Mouse (Mus musculus) hindbrain, embryonic 12.5 days (tissue): ENCODE measurements around the gene Snx20. TPM values are rescaled to one million over a fixed set of nuclear protein-coding genes. Genes with fewer than 3 reads are reported as not detected.

Source experiments
- ATAC-seq: fragments of 200-750 bp; cut with Nextera tagmentation; 2 replicates; pipeline ENCODE4 v1.8.0; 2017; ENCODE audit warnings: moderate TSS enrichment; ENCODE audit not compliant: low FRiP score
- H3K27ac ChIP-seq: fragments of 300-500 bp; sonication (generic); 2 replicates; pipeline ENCODE4 v1.5.1; 2016; ENCODE audit warnings: mild to moderate bottlenecking
- H3K27me3 ChIP-seq: fragments of 300-500 bp; sonication (generic); 2 replicates; pipeline ENCODE4 v1.6.1; 2016; ENCODE audit warnings: mild to moderate bottlenecking
- H3K36me3 ChIP-seq: fragments of 300-500 bp; sonication (generic); 2 replicates; pipeline ENCODE4 v1.6.1; 2016; ENCODE audit warnings: mild to moderate bottlenecking
- H3K4me1 ChIP-seq: fragments of 300-500 bp; sonication (generic); 2 replicates; pipeline ENCODE4 v1.6.1; 2016
- H3K4me2 ChIP-seq: fragments of 300-500 bp; sonication (generic); replicated peaks from 2 replicates; pipeline ENCODE4 v1.6.1; 2016; ENCODE audit warnings: mild to moderate bottlenecking
- H3K4me3 ChIP-seq: fragments of 300-500 bp; sonication (generic); 2 replicates; pipeline ENCODE4 v1.5.1; 2016; ENCODE audit warnings: mild to moderate bottlenecking
- H3K9ac ChIP-seq: fragments of 300-500 bp; sonication (generic); 2 replicates; pipeline ENCODE4 v1.6.1; 2016; ENCODE audit warnings: mild to moderate bottlenecking, moderate library complexity
- H3K9me3 ChIP-seq: fragments of 300-500 bp; sonication (generic); replicated peaks from 2 replicates; pipeline ENCODE4 v1.6.1; 2016; ENCODE audit warnings: mild to moderate bottlenecking
- WGBS: fragments of 180-500 bp; shearing (Covaris S2); methylation state at CpG from one replicate; pipeline ENCODE4 v1.1.7; 2016; 5-methylcytosine and 5-hydroxymethylcytosine counted together
- polyA plus RNA-seq: library from polyadenylated mRNA; unstranded; fragments of >200 nt; fragmentation: Nextera tagmentation; extraction: Ambion mirVana; gene quantifications from 2 replicates; pipeline ENCODE4 v1.2.1, GENCODE M21; 2016

The Snx20 gene
- 1.5 and 1.7 TPM in 2 replicates for polyA plus RNA-seq

DNA sequence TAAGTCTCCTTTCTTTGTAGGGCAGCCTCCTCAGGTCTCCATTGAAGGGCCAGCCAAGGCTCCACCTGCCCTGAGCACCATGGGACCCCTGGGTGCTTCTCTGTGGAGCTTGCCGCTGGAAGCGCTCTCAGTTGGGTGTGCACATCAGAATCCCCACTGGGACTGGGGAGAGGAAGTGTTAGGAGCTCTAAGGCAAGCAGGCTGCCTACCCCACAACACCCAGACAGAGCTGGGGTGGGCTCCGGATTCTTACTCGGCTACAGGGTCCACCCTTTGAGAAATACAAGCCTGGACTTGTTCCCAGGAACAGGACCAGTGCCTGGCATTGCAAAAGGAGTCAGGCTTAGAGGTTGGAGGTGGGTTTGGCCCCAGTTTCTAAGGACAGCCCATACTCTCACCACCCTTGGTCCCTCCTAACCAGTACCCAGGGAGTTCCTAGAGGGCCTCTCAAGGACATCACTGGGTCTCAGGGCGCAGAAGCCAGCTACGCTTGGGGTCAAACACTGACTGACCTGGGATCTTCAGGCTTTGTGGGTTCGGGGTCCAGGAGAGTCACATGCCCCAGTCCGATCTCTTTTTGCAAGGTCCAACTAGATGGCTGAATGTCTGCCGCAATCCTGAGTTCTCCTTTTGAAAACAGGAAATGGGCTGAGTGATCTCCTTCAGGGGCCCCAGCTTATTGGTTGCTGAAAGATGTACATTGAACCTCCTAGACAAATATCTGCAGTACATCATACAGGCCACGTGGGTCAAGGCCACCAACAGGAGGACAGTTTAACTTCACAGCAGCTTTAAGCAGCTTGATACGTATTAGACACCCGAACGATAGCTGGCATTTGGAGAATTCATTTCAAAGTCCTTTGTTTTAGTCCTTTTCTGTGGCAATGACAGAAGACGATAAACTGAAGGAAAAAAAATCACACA lies at the start of gene Snx20:
Snx20 (minus strand) TSS at position 655 of the 924 bp plus-strand sequence.
- Histone ChIP-seq H3K9me3 (no peaks in the 10 kb centered on the region), H3K27ac (no peak within 1 kb of the TSS), H3K36me3 (no peaks in the 10 kb centered on the region), H3K4me3 (no peak within 1 kb of the TSS), H3K4me2 (no peak within 1 kb of the TSS), H3K4me1 (no peaks in the 10 kb centered on the region), H3K9ac (no peak within 1 kb of the TSS), H3K27me3 (peaks cover 6% of the 10 kb centered on the region; the same call in 1 of the 2 replicates)
- no peak for ATAC-seq
- WGBS: 80% methylated on average over 14 of the region's 14 CpGs

DNA sequence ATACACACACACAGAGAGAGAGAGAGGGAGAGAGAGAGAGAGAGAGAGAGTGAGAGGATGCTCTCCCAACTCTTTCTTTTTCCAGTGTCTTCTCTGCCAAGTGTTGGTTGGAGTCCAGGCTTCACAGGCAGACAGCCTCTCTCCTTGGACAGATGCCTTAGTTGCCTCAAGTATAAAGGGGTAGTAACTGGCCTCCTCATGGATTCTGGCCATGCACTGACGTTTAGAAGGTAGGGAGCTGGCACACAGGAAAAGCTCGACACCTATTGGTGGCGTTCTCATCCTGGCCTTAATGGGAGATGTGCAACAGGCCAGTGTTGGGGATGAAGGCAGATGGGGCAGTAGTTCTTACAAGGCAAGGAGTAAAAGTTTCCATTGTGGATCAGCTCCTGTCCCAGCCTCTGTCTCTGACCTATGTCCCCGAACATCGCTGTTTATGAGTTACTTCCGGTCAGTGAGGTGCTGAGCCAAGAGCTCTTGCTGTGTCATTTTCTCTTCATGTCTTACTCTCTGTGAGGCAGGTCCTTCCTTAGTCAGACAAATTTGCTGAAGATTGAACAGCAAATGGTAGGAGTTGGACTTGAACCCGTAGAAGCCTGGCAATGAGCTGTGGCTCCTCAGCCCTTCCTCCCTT lies 47.8 kb upstream of the Snx20 start:
- no peak for ATAC-seq
- Histone ChIP-seq H3K27me3 (no peaks in the 10 kb centered on the region), H3K27ac (no peak overlapping the region), H3K36me3 (no peaks in the 10 kb centered on the region), H3K4me1 (no peaks in the 10 kb centered on the region), H3K4me3 (no peak overlapping the region), H3K4me2 (no peak overlapping the region), H3K9me3 (no peaks in the 10 kb centered on the region), H3K9ac (no peak overlapping the region)
- WGBS: 90% methylated on average over 7 of the region's 7 CpGs

DNA sequence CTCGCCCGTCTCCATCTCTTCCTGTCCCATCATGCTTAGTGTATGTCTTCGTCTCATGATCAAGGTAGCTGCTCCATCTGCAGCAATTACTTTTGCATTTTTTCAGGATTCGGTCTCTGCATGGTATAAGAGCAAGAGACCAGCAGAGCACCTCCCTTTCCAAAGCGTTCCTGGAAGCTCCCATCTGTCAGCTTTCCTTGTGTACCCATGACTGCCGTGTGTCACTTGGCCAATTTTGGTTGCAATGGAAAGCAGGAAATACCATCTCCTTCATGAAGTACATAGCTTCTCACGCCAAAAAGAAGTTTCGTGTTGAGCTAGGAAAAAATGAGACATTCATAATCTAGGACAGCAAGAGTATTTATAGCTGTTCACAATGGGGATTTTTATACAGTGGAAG lies 45.1 kb upstream of the Snx20 start:
- H3K4me2 ChIP-seq: no peak overlapping the region
- H3K36me3 ChIP-seq: no peaks in the 10 kb centered on the region
- H3K9me3 ChIP-seq: no peaks in the 10 kb centered on the region
- ATAC-seq: no peak
- no peak overlapping the region for H3K27ac ChIP-seq
- 90% methylated on average over 8 of the region's 8 CpGs for WGBS
- H3K9ac ChIP-seq: no peak overlapping the region
- no peak overlapping the region for H3K4me3 ChIP-seq
- H3K4me1 ChIP-seq: no peaks in the 10 kb centered on the region
- H3K27me3 ChIP-seq: no peaks in the 10 kb centered on the region

DNA sequence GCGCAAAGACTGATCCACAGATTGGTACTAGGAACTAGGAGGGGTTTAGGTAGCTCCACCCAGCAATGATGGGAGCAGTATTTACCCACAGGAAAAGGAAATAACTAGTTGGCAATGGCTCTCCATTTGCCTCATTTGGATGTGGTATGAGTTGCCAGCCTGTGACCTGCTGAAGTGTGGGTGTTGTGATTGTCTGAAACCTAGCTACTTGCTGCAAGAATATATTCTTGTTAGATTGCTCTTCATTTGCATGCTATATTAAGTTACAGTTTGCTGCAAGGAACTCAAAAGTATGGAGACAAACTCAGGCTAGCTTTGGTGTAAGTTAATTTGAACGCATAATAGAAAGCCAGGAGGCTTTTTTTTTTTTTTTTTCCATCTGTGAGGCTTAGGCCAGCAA lies 44.6 kb upstream of the Snx20 start:
- Histone ChIP-seq H3K27ac (no peak overlapping the region), H3K4me3 (no peak overlapping the region), H3K27me3 (no peaks in the 10 kb centered on the region), H3K4me1 (no peaks in the 10 kb centered on the region), H3K4me2 (no peak overlapping the region), H3K9ac (no peak overlapping the region), H3K36me3 (no peaks in the 10 kb centered on the region), H3K9me3 (no peaks in the 10 kb centered on the region)
- ATAC-seq: no peak
- 93% methylated on average over 2 of the region's 2 CpGs for WGBS

DNA sequence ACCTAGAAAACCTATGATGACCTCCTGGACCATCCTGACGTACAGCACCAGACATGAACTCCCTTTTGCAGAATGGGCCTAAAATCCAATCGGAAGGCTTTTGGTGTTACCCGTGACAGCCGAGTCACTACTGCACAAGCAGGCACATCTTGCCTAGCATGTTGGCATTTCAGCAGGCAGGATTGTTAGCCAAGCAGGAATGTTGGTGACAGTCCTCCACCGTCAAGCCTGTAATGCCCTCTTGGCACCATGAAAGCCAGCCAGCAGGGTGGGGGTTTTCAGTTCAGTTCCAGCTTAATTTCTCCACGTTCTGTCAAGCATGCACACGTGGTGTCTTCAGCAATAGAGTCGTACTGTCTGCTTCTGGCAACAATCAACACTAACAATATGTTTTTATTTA lies 41.1 kb upstream of the Snx20 start:
- H3K4me2 ChIP-seq: no peak overlapping the region
- H3K4me1 ChIP-seq: no peaks in the 10 kb centered on the region
- H3K36me3 ChIP-seq: no peaks in the 10 kb centered on the region
- H3K27ac ChIP-seq: no peak overlapping the region
- H3K4me3 ChIP-seq: no peak overlapping the region
- WGBS: 84% methylated on average over 8 of the region's 8 CpGs
- no peaks in the 10 kb centered on the region for H3K27me3 ChIP-seq
- H3K9ac ChIP-seq: no peak overlapping the region
- ATAC-seq: no peak
- no peaks in the 10 kb centered on the region for H3K9me3 ChIP-seq

DNA sequence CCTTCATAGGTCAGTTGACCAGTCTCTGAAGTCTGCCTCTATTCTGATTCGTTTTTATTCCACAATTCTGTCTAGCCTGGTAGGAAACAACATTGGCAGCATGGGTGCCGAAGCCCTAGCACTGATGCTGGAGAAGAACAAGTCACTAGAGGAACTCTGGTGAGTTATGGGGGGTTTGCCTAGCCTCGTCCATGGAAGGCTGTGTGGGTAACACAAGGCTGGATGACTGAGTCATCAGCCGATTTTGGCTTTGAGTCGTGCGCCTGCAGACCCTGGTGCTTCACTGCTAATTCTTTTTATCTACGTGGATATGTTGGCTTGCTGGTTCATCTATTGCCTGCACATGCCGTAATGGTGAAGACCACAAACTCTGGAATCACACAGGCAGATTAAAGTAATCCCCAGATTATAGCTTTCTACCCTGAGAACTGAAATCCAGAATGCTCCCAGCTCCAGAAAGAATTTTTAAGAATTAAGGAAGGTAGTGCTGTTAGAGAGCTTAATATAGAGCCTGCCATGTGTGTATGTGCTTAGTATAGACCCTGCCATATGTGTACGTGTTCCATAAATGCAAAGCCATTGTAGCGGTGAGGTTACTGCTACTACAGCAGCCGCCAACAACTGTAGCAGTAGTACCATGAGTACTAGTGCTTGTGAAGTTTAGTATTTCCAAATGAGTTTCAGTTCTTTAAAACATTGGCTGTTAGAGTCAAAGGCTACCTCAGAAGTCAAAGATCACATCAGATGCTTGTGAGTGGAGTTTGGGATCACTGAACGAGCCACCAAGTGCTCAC lies 39.6 kb upstream of the Snx20 start:
- Histone ChIP-seq H3K9me3 (no peaks in the 10 kb centered on the region), H3K4me1 (0 out of 2 replicates have a peak, but pooled peaks cover 2% of the 10 kb centered on the region), H3K27me3 (no peaks in the 10 kb centered on the region), H3K36me3 (no peaks in the 10 kb centered on the region), H3K27ac (no peak overlapping the region), H3K9ac (no peak overlapping the region), H3K4me2 (no peak overlapping the region), H3K4me3 (no peak overlapping the region)
- 92% methylated on average over 12 of the region's 12 CpGs for WGBS
- ATAC-seq: no peak

DNA sequence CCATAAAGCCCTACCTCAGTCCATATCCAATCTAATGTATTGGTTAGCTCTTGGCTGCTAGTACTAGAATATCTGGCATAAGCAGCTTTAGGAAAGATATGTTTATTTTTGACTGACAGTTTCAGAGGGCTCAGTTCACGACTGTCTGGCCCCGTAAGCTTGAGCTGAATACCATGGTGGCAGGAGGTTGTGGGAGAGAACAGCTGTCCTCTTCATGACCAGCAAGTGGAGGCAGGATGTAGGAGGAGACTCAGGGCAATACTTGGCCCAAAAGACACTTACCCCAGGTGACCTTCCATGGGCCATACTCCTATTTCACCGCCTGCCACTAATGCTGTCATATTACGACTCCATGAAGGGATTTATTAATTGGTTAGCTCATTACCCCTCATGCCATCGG lies 37.9 kb upstream of the Snx20 start:
- Histone ChIP-seq H3K27ac (no peak overlapping the region), H3K36me3 (no peaks in the 10 kb centered on the region), H3K9me3 (no peaks in the 10 kb centered on the region), H3K4me1 (peaks cover 5% of the 10 kb centered on the region), H3K27me3 (no peaks in the 10 kb centered on the region), H3K4me2 (no peak overlapping the region), H3K9ac (no peak overlapping the region), H3K4me3 (no peak overlapping the region)
- no peak for ATAC-seq
- 86% methylated on average over 5 of the region's 5 CpGs for WGBS

DNA sequence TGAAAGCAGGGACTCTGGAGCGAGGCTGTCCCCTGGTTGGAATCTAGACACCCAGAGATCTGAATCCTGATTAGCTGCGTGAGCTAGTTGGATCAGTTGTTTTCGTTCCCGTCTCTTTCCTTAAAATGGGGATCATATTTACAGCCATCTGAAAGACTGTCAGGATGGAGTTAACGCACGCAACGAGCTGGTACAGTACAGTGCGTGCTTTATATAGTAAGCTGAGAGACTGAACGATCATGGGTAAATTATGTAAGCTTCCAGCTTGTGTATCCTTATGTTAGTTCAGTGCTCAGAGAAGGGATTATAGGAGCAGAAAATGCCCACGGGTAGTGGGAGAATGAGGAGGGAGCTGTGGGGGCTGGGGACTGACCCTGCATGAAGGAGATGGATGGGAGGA lies 35.6 kb upstream of the Snx20 start:
- Histone ChIP-seq H3K36me3 (no peaks in the 10 kb centered on the region), H3K4me2 (no peak overlapping the region), H3K9ac (0 out of 2 replicates have a peak overlapping the region, but pooled peaks have one; percentile 14), H3K4me3 (no peak overlapping the region), H3K27ac (no peak overlapping the region), H3K9me3 (no peaks in the 10 kb centered on the region), H3K4me1 (peaks cover 15% of the 10 kb centered on the region), H3K27me3 (no peaks in the 10 kb centered on the region)
- 86% methylated on average over 10 of the region's 10 CpGs for WGBS
- ATAC-seq: no peak

DNA sequence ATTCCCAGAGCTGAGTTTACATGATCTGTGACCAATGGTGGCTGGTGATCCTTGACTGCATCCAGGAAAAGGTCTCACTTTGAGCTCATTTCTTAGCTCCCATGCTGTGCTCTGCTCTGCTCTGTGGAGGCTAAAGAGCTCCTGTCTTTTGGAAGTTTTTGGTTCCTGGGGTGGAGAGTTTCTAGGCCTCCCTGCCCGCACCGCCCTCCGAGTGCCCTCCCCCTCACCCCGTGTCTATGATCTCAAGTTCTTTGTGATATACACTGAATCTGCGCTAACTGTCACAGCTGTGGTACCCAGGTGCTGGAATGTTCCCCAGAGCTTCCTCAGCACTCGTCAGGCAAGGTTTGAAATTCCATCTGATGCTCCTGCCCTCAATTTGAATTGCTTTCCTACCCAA lies 34.9 kb upstream of the Snx20 start:
- 71% methylated on average over 6 of the region's 6 CpGs for WGBS
- Histone ChIP-seq H3K36me3 (no peaks in the 10 kb centered on the region), H3K4me3 (no peak overlapping the region), H3K9me3 (no peaks in the 10 kb centered on the region), H3K27ac (no peak overlapping the region), H3K4me2 (no peak overlapping the region), H3K27me3 (no peaks in the 10 kb centered on the region), H3K4me1 (peaks cover 15% of the 10 kb centered on the region), H3K9ac (no peak overlapping the region)
- no peak for ATAC-seq

DNA sequence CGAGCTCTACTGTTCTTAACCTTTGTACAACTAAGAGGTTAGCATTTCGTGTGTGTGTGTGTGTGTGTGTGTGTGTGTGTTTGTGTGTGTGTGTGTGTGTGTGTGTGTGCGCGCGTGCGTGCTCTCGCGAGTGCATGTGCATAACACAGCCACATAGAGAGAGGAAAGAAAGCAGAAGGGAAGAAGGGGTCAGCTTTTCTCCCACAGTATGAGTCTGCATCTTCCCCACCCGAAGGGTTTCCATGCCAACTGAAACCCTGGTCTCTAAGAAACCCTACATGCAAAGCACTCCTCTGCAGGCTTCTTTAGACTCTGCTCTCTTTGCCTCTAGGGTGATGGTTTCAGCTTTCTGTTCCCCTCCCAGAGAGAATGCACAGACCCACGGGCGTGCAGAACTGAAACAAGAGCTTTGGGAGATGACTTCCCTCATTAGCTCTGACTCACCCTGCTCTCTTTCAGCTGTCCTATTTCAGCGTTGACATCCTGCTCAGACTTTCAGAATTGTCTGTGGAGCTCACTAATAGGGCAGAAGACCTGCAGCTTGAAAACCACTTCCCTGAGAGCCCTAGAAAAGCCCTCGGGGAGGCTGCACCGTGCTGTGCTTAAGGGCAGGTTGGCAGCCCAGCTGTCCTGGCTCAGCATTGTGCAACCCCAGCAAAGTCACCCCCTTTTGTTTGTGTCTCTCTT lies 32.6 kb upstream of the Snx20 start:
- Histone ChIP-seq H3K27ac (peak overlapping the region; percentile 48), H3K9ac (no peak overlapping the region), H3K4me3 (no peak overlapping the region), H3K4me1 (peaks cover 15% of the 10 kb centered on the region), H3K9me3 (no peaks in the 10 kb centered on the region), H3K27me3 (no peaks in the 10 kb centered on the region), H3K4me2 (no peak overlapping the region), H3K36me3 (no peaks in the 10 kb centered on the region)
- 59% methylated on average over 11 of the region's 14 CpGs for WGBS
- ATAC-seq: no peak

DNA sequence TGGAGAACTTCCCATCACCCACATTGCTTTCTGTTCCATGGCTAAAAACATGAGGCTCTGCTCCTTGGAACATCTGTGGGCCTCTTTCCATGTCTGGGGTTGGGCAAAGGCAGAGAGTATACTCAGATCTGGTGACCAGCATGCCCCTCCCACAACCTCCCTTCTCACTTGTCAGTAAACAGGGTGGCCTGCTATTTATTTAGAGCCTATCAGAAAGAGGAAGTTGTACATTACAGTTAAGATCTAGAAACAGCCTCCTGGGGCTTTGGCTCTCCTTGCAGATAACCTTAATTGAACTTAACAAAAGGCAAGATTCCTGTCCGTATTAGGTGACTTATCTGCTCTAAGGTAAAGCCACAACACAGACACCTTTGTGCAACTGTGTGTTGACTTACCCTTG lies 30.5 kb upstream of the Snx20 start:
- no peaks in the 10 kb centered on the region for H3K9me3 ChIP-seq
- no peak overlapping the region for H3K9ac ChIP-seq
- no peak overlapping the region for H3K4me2 ChIP-seq
- H3K4me1 ChIP-seq: peaks cover 15% of the 10 kb centered on the region
- H3K4me3 ChIP-seq: no peak overlapping the region
- ATAC-seq: no peak
- H3K27ac ChIP-seq: no peak overlapping the region
- H3K36me3 ChIP-seq: no peaks in the 10 kb centered on the region
- no peaks in the 10 kb centered on the region for H3K27me3 ChIP-seq
- WGBS: 69% methylated on average over 1 of the region's 1 CpGs

DNA sequence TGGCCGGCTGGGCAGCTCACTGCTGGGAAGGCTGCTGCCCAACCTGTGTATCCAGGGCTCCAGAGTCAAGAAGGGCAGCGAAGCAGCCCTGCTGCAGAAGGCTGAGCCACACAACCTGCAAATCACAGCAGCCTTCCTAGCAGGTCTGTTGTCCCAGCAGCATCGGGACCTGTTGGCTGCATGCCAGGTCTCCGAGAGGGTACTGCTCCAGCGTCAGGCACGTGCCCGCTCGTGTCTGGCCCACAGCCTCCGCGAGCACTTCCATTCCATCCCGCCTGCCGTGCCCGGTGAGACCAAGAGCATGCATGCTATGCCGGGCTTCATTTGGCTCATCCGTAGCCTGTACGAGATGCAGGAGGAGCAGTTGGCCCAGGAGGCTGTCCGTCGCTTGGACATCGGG lies 29.0 kb upstream of the Snx20 start:
- peaks cover 13% of the 10 kb centered on the region for H3K4me1 ChIP-seq
- H3K27ac ChIP-seq: no peak overlapping the region
- H3K9me3 ChIP-seq: no peaks in the 10 kb centered on the region
- 87% methylated on average over 19 of the region's 19 CpGs for WGBS
- no peak overlapping the region for H3K4me2 ChIP-seq
- no peaks in the 10 kb centered on the region for H3K27me3 ChIP-seq
- no peak overlapping the region for H3K9ac ChIP-seq
- no peak overlapping the region for H3K4me3 ChIP-seq
- H3K36me3 ChIP-seq: no peaks in the 10 kb centered on the region
- ATAC-seq: no peak
